Mouse (Mus musculus) erythroblast, embryonic 14.5 days (primary cell): ENCODE results near the gene Pitpna.

Source experiments
- GATA1 ChIP-seq: IDR thresholded peaks from 2 replicates; pipeline ENCODE4 v1.6.1; 2012; ENCODE audit warnings: low read length, inconsistent platforms, mixed read lengths
- TAL1 ChIP-seq: IDR thresholded peaks from 3 replicates; pipeline ENCODE4 v1.6.1; 2012; ENCODE audit warnings: low read length, inconsistent platforms, mixed read lengths

DNA sequence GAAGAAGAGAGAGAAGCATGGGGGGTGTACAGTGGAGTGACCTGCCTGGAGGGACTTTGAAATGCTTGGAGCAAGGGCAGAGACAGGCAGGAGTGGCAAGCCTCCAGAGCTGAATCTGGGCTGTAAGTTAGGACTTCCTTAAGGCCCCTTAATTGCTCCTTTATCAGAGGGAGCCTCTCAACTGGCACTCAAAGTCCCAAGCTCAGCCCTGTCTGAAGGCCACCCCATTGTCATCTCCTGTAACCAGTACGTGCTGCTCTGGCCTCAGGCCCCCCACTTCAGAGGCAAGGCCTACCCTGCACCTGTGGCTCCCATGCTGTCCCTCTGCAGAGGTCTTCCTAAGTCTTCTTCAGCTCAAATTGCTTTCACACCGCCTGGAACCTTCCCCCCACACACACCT, 4.4 kb upstream of the Pitpna start:
- TF ChIP-seq GATA1 (no peak), TAL1 (no peak)
